29 mouse cellular contexts compared by ENCODE assay signal in the genomic region with DNA sequence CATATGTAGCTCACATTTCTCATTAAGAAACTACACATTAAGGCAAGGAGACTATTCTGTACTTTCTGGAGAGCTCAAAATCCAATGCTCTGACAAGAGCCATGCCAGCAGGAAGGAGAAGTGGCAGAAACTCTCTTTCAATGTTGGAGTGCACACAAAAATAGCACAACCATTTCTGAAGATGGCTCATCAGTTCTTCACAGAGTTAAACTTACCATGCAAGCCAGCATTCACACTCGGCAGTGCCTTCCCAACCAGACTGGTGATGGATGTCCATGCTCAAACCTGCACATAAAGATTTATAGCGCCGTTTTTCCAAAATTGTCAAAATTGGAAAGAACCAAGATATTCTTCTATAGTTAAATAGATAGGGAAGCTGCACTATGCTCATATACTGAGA.
"Had no signal": no experiment of that assay in that cellular context is flagged by ENCODE, and none has a peak within 500 bp of the region (broad histone marks: within the 10 kb centered on the region; RNA-seq: fewer than 3 reads in every experiment).

No protein-coding gene starts in this region.

- H3K4me1 ChIP-seq: embryonic facial prominence, embryonic 10.5 days; embryonic facial prominence, embryonic 12.5 days; embryonic facial prominence, embryonic 13.5 days; embryonic facial prominence, embryonic 15.5 days; forebrain, embryonic 10.5 days; forebrain, embryonic 12.5 days; forebrain, embryonic 13.5 days; forebrain, embryonic 15.5 days; heart, embryonic 10.5 days had no signal

- H3K9me3 ChIP-seq: embryonic facial prominence, embryonic 10.5 days; embryonic facial prominence, embryonic 12.5 days; embryonic facial prominence, embryonic 13.5 days; embryonic facial prominence, embryonic 15.5 days; forebrain, embryonic 10.5 days; forebrain, embryonic 12.5 days; forebrain, embryonic 13.5 days; forebrain, embryonic 15.5 days; heart, embryonic 10.5 days had no signal

- H3K4me3 ChIP-seq: embryonic facial prominence, embryonic 10.5 days; embryonic facial prominence, embryonic 12.5 days; embryonic facial prominence, embryonic 13.5 days; embryonic facial prominence, embryonic 15.5 days; erythroblast, embryonic 14.5 days; forebrain, embryonic 10.5 days; forebrain, embryonic 12.5 days; forebrain, embryonic 13.5 days; forebrain, embryonic 15.5 days; gastrocnemius, adult 2 months; heart, adult 2 months; heart, embryonic 10.5 days had no signal

- H3K36me3 ChIP-seq: embryonic facial prominence, embryonic 10.5 days; embryonic facial prominence, embryonic 12.5 days; embryonic facial prominence, embryonic 13.5 days; embryonic facial prominence, embryonic 15.5 days; forebrain, embryonic 10.5 days; forebrain, embryonic 12.5 days; forebrain, embryonic 15.5 days; heart, embryonic 10.5 days had no signal

- H3K4me2 ChIP-seq: embryonic facial prominence, embryonic 12.5 days; embryonic facial prominence, embryonic 13.5 days; embryonic facial prominence, embryonic 15.5 days; forebrain, embryonic 12.5 days; forebrain, embryonic 13.5 days; forebrain, embryonic 15.5 days had no signal

- H3K9ac ChIP-seq: embryonic facial prominence, embryonic 12.5 days; embryonic facial prominence, embryonic 13.5 days; embryonic facial prominence, embryonic 15.5 days; forebrain, embryonic 12.5 days; forebrain, embryonic 13.5 days; forebrain, embryonic 15.5 days; forebrain, postnatal 0 days had no signal

- H3K27ac ChIP-seq: embryonic facial prominence, embryonic 10.5 days; embryonic facial prominence, embryonic 12.5 days; embryonic facial prominence, embryonic 13.5 days; embryonic facial prominence, embryonic 15.5 days; forebrain, embryonic 10.5 days; forebrain, embryonic 12.5 days; forebrain, embryonic 13.5 days; forebrain, embryonic 15.5 days; gastrocnemius, adult 2 months; heart, adult 2 months; heart, embryonic 10.5 days had no signal

- DNase-seq: cerebellum, adult 8-10 months; cerebellum, adult 9-10 months; cerebellum, adult 9-11 months; cerebellum, postnatal 10 days; cerebellum, postnatal 14 days; cerebellum, postnatal 25 days; cerebellum, postnatal 36 days; embryo, embryonic 11 days; forebrain, postnatal 0 days; gastrocnemius, adult 2 months; gastrocnemius, postnatal 10 days; gastrocnemius, postnatal 14 days; gastrocnemius, postnatal 25 days; gastrocnemius, postnatal 36 days; heart, adult 11 months; heart, adult 18-20 months; heart, adult 2 months had no signal

- H3K27me3 ChIP-seq: embryonic facial prominence, embryonic 12.5 days; embryonic facial prominence, embryonic 13.5 days; embryonic facial prominence, embryonic 15.5 days; forebrain, embryonic 12.5 days; forebrain, embryonic 13.5 days; forebrain, embryonic 15.5 days had no signal

- ATAC-seq: forebrain, embryonic 13.5 days; forebrain, embryonic 14.5 days; forebrain, embryonic 15.5 days; forebrain, embryonic 16.5 days; forebrain, postnatal 0 days had no signal
